Mouse (Mus musculus) liver, embryonic 16.5 days (tissue): ENCODE measurements at regions not wholly inside any gene's neighbourhood (a gene's known extent, or its start where the extent isn't known, plus 50 kb on each side); places are given as distances from the start of the nearest gene placed in this dataset.

ENCODE experiments used
- ATAC-seq: fragments of 200-750 bp; cut with Nextera tagmentation; 2 replicates; pipeline ENCODE4 v1.8.0; 2017; ENCODE audit warnings: low read depth, mild to moderate bottlenecking, moderate number of reproducible peaks, moderate library complexity
- H3K27ac ChIP-seq: fragments of 300-500 bp; sonication (generic); 2 replicates; pipeline ENCODE4 v1.5.1; 2014; ENCODE audit warnings: mild to moderate bottlenecking, low read length
- H3K27me3 ChIP-seq: fragments of 300-500 bp; sonication (generic); 2 replicates; pipeline ENCODE4 v1.6.1; 2014; ENCODE audit warnings: low read depth, low read length, mixed read lengths; ENCODE audit not compliant: control insufficient read depth, insufficient read depth
- H3K36me3 ChIP-seq: fragments of 300-500 bp; sonication (generic); 2 replicates; pipeline ENCODE4 v1.6.1; 2014; ENCODE audit warnings: mild to moderate bottlenecking; ENCODE audit not compliant: control insufficient read depth, insufficient read depth
- H3K4me1 ChIP-seq: fragments of 300-500 bp; sonication (generic); 2 replicates; pipeline ENCODE4 v1.6.1; 2014; ENCODE audit warnings: low read depth, low read length, mixed read lengths; ENCODE audit not compliant: control insufficient read depth
- H3K4me2 ChIP-seq: fragments of 300-500 bp; sonication (generic); 2 replicates; pipeline ENCODE4 v1.6.1; 2014; ENCODE audit warnings: low read depth, low read length, mixed read lengths
- H3K4me3 ChIP-seq: fragments of 300-500 bp; sonication (generic); 2 replicates; pipeline ENCODE4 v1.5.1; 2014; ENCODE audit warnings: low read depth, mild to moderate bottlenecking, low read length
- H3K9ac ChIP-seq: fragments of 300-500 bp; sonication (generic); 2 replicates; pipeline ENCODE4 v1.6.1; 2014; ENCODE audit warnings: low read depth, low read length
- H3K9me3 ChIP-seq: fragments of 300-500 bp; sonication (generic); replicated peaks from 2 replicates; pipeline ENCODE4 v1.6.1; 2016; ENCODE audit warnings: low read length; ENCODE audit not compliant: control insufficient read depth
- WGBS: fragments of 180-500 bp; shearing (Covaris S2); extraction: QIAGEN DNeasy Blood & Tissue Kit; methylation state at CpG from one replicate; pipeline ENCODE4 v1.1.7; 2014; ENCODE audit not compliant: insufficient replicate concordance; 5-methylcytosine and 5-hydroxymethylcytosine counted together

DNA sequence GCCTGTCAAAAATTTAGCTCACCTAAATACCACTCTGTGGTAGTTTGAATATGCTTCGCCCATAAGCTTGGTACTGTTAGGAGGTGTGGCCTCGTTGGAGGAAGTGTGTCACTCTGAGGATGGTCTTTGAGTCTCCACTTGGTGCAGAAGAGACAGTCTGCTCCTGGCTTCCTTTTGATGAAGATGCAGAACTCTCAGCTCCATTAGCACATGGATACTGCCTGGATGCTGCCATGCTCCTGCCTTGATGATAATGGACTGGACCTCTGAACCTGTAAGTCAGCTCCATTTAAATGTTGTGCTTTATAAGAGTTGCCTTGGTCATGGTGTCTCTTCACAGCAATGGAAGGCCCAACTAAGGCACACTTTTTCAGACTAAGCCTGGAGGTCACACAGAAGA, 56.9 kb upstream of the Pik3r1 start:
- H3K27me3 ChIP-seq = no peaks in the 10 kb centered on the region
- no peak overlapping the region for H3K4me2 ChIP-seq
- no peaks in the 10 kb centered on the region for H3K9me3 ChIP-seq
- 61% methylated on average over 2 of the region's 2 CpGs for WGBS
- H3K27ac ChIP-seq = no peak overlapping the region
- no peak for ATAC-seq
- H3K4me1 ChIP-seq = no peaks in the 10 kb centered on the region
- no peaks in the 10 kb centered on the region for H3K36me3 ChIP-seq
- no peak overlapping the region for H3K9ac ChIP-seq
- no peak overlapping the region for H3K4me3 ChIP-seq

- H3K9ac ChIP-seq = no peak overlapping the region
- no peaks in the 10 kb centered on the region for H3K27me3 ChIP-seq
- H3K27ac ChIP-seq = no peak overlapping the region
- ATAC-seq = no peak
- H3K4me1 ChIP-seq = no peaks in the 10 kb centered on the region
- H3K9me3 ChIP-seq = no peaks in the 10 kb centered on the region
- no peak overlapping the region for H3K4me2 ChIP-seq
- H3K4me3 ChIP-seq = no peak overlapping the region
- WGBS = 54% methylated on average over 7 of the region's 7 CpGs
- H3K36me3 ChIP-seq = no peaks in the 10 kb centered on the region
These were observed 64.0 kb upstream of the Pik3r1 start for GRCm38 (mm10) chr13:101831872-101832629.

DNA sequence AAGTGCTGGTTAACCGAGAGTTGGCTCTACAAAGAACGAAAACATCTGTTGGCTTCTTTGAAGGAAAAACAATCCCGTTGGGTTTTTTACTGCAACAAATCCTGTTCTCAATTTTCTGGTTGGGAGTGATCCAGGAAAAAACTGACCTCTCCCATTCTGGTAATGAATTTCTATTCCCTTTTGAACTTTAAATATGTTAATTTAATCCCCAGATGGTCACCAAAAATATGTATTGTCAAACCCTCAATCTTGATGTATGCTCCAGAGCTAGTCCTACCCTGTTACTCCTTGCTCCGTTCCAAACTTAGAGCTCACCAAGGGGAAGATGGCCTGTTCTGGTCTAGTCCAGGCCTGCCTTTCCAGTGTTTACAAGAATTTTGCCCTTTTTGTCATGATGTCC, 66.5 kb upstream of the Pik3r1 start:
- no peak for ATAC-seq
- Histone ChIP-seq H3K36me3 (no peaks in the 10 kb centered on the region), H3K9ac (no peak overlapping the region), H3K27me3 (no peaks in the 10 kb centered on the region), H3K4me3 (no peak overlapping the region), H3K9me3 (no peaks in the 10 kb centered on the region), H3K4me1 (no peaks in the 10 kb centered on the region), H3K4me2 (no peak overlapping the region), H3K27ac (no peak overlapping the region)
- WGBS = 73% methylated on average over 4 of the region's 4 CpGs

DNA sequence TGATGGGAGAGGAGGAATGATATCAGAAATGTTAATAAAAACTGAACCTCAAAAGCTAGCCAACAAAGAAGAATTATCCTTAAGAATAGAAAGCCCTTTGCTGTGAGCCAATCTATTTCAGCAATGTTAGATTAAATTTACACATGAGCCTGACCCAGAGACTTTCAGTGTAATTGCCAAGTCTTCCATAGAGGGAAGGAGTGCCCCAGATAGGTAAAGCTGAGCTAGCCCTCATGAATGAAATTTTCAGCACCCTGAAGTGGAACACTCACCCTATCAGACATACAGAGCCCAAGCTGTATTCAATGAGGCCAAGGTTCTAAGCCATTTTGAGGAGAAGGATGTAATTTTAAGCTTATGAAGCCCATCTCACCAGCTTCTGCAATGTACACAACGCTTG, 69.0 kb upstream of the Pik3r1 start:
- Histone ChIP-seq H3K27ac (no peak overlapping the region), H3K4me2 (no peak overlapping the region), H3K9me3 (no peaks in the 10 kb centered on the region), H3K36me3 (no peaks in the 10 kb centered on the region), H3K27me3 (no peaks in the 10 kb centered on the region), H3K4me1 (no peaks in the 10 kb centered on the region), H3K4me3 (no peak overlapping the region), H3K9ac (no peak overlapping the region)
- WGBS = 54% methylated on average over 1 of the region's 1 CpGs
- no peak for ATAC-seq

GRCm38 (mm10) chr13:101844461-101845440, 76.7 kb upstream of the Pik3r1 start:
- Histone ChIP-seq H3K9me3 (no peaks in the 10 kb centered on the region), H3K27me3 (no peaks in the 10 kb centered on the region), H3K9ac (no peak overlapping the region), H3K4me2 (no peak overlapping the region), H3K36me3 (no peaks in the 10 kb centered on the region), H3K27ac (no peak overlapping the region), H3K4me1 (no peaks in the 10 kb centered on the region), H3K4me3 (no peak overlapping the region)
- no peak for ATAC-seq
- 61% methylated on average over 7 of the region's 7 CpGs for WGBS

DNA sequence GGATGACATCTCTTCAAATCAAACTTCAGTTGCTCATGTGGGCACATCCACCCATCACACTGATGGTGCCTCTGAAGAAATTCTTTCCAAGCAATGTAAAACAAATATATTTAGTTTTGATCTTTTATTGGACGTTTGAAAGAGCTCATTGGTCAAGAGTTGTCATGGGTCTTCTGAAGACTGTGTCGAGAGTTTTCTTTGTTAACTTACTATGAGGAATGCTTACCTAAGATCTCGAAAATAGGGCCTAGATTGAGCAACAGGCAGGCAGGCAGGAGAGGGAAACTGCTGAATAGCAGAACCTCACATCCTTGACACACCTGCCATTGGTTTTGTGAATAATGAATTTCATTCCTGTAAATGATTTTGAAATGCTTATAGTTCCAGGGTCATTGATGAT, 78.0 kb upstream of the Pik3r1 start:
- no peak for ATAC-seq
- H3K9ac ChIP-seq = no peak overlapping the region
- no peaks in the 10 kb centered on the region for H3K27me3 ChIP-seq
- H3K4me2 ChIP-seq = no peak overlapping the region
- no peaks in the 10 kb centered on the region for H3K9me3 ChIP-seq
- 36% methylated on average over 3 of the region's 3 CpGs for WGBS
- H3K4me3 ChIP-seq = no peak overlapping the region
- no peaks in the 10 kb centered on the region for H3K4me1 ChIP-seq
- no peak overlapping the region for H3K27ac ChIP-seq
- no peaks in the 10 kb centered on the region for H3K36me3 ChIP-seq

- H3K27ac ChIP-seq = no peak overlapping the region
- no peaks in the 10 kb centered on the region for H3K4me1 ChIP-seq
- no peak overlapping the region for H3K4me2 ChIP-seq
- no peaks in the 10 kb centered on the region for H3K36me3 ChIP-seq
- no peak overlapping the region for H3K9ac ChIP-seq
- no peak for ATAC-seq
- no peak overlapping the region for H3K4me3 ChIP-seq
- no peaks in the 10 kb centered on the region for H3K9me3 ChIP-seq
- H3K27me3 ChIP-seq = no peaks in the 10 kb centered on the region
- WGBS = 59% methylated on average over 12 of the region's 12 CpGs
These were observed 80.0 kb upstream of the Pik3r1 start for GRCm38 (mm10) chr13:101847879-101848600.

DNA sequence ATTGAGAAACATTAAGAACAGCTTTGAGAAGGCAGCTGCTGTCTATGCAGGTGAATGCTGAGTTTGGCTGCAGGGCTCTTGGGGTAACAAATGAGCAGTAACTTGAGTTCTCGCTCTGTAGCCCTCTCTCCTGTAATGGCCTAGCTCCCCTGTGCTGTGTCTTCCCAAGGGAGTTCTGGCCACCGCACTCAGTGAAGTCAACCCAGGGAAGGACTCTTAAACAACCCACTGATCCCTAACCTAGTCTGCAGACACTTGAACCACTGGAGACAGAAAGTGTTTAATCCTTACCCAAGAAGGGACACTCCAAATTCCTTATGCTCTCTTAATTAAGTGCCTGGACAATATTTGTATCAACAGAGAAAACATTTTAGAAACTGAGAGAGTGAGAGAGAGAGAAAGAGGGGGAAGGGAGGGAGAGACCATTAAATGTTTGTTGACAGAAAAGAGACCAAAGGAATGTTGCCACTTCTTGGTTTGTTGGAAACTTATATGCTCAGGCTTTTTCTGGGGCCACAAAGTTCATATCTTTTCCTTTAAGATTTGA, 80.7 kb upstream of the Pik3r1 start:
- no peak for ATAC-seq
- 56% methylated on average over 2 of the region's 2 CpGs for WGBS
- no peak overlapping the region for H3K27ac ChIP-seq
- H3K9me3 ChIP-seq = no peaks in the 10 kb centered on the region
- no peaks in the 10 kb centered on the region for H3K36me3 ChIP-seq
- H3K4me3 ChIP-seq = no peak overlapping the region
- H3K4me2 ChIP-seq = no peak overlapping the region
- no peak overlapping the region for H3K9ac ChIP-seq
- H3K4me1 ChIP-seq = no peaks in the 10 kb centered on the region
- no peaks in the 10 kb centered on the region for H3K27me3 ChIP-seq
